Mouse (Mus musculus) liver, embryonic 15.5 days (tissue): ENCODE measurements around the gene C77080. TPM values are rescaled to one million over a fixed set of nuclear protein-coding genes. Genes with fewer than 3 reads are reported as not detected.

ENCODE experiments used
- ATAC-seq: fragments of 200-750 bp; cut with Nextera tagmentation; 2 replicates; pipeline ENCODE4 v1.8.0; 2017; ENCODE audit warnings: moderate number of reproducible peaks, mild to moderate bottlenecking, moderate library complexity; ENCODE audit not compliant: insufficient read depth
- H3K27ac ChIP-seq: fragments of 300-500 bp; sonication (generic); replicated peaks from 2 replicates; pipeline ENCODE4 v1.5.1; 2015; ENCODE audit warnings: mild to moderate bottlenecking, inconsistent platforms
- H3K27me3 ChIP-seq: fragments of 300-500 bp; sonication (generic); 2 replicates; pipeline ENCODE4 v1.6.1; 2015; ENCODE audit warnings: mild to moderate bottlenecking, inconsistent platforms
- H3K36me3 ChIP-seq: fragments of 300-500 bp; sonication (generic); replicated peaks from 2 replicates; pipeline ENCODE4 v1.6.1; 2015; ENCODE audit warnings: moderate library complexity, mild to moderate bottlenecking, inconsistent platforms
- H3K4me1 ChIP-seq: fragments of 300-500 bp; sonication (generic); replicated peaks from 2 replicates; pipeline ENCODE4 v1.6.1; 2015; ENCODE audit warnings: inconsistent platforms
- H3K4me2 ChIP-seq: fragments of 300-500 bp; sonication (generic); 2 replicates; pipeline ENCODE4 v1.6.1; 2015; ENCODE audit warnings: moderate library complexity, mild to moderate bottlenecking, inconsistent platforms
- H3K4me3 ChIP-seq: fragments of 300-500 bp; sonication (generic); replicated peaks from 2 replicates; pipeline ENCODE4 v1.5.1; 2015; ENCODE audit warnings: mild to moderate bottlenecking, inconsistent platforms
- H3K9ac ChIP-seq: fragments of 300-500 bp; sonication (generic); 2 replicates; pipeline ENCODE4 v1.6.1; 2015; ENCODE audit warnings: moderate library complexity, mild to moderate bottlenecking, inconsistent platforms
- H3K9me3 ChIP-seq: fragments of 300-500 bp; sonication (generic); replicated peaks from 2 replicates; pipeline ENCODE4 v1.6.1; 2016; ENCODE audit warnings: inconsistent platforms
- WGBS: fragments of 180-500 bp; shearing (Covaris S2); methylation state at CpG from one replicate; pipeline ENCODE4 v1.1.7; 2015; ENCODE audit warnings: mixed read lengths; ENCODE audit not compliant: insufficient replicate concordance; 5-methylcytosine and 5-hydroxymethylcytosine counted together
- polyA plus RNA-seq: library from polyadenylated mRNA; unstranded; fragments of >200 nt; fragmentation: Nextera tagmentation; extraction: Ambion mirVana; gene quantifications from 2 replicates; pipeline ENCODE4 v1.2.1, GENCODE M21; 2015

Gene C77080
- 1.1 and 1.6 TPM in 2 replicates for polyA plus RNA-seq

- H3K27me3 ChIP-seq = 0 out of 2 replicates have a peak, but pooled peaks cover 6% of the 10 kb centered on the region
- H3K9ac ChIP-seq = no peak within 1 kb of the TSS
- H3K4me2 ChIP-seq = no peak within 1 kb of the TSS
- no peak within 1 kb of the TSS for H3K27ac ChIP-seq
- no peak within 1 kb of the TSS for H3K4me3 ChIP-seq
- ATAC-seq = no peak
- H3K9me3 ChIP-seq = no peaks in the 10 kb centered on the region
- whole genome bisulfite sequencing = 50% methylated on average over 2 of the region's 4 CpGs
- peaks cover 38% of the 10 kb centered on the region for H3K4me1 ChIP-seq
- no peaks in the 10 kb centered on the region for H3K36me3 ChIP-seq
These were observed at the start of gene C77080 for GRCm38 (mm10) chr4:129261196-129261595. TSS of gene C77080 (minus strand) at chr4:129261404.

GRCm38 (mm10) chr4:129307936-129308335, 46.7 kb upstream of the C77080 start:
- Histone ChIP-seq H3K36me3 (peaks cover 86% of the 10 kb centered on the region), H3K4me2 (no peak overlapping the region), H3K9ac (no peak overlapping the region), H3K4me3 (no peak overlapping the region), H3K27me3 (no peaks in the 10 kb centered on the region), H3K4me1 (peaks cover 16% of the 10 kb centered on the region), H3K27ac (no peak overlapping the region), H3K9me3 (no peaks in the 10 kb centered on the region)
- 69% methylated on average over 1 of the region's 1 CpGs for WGBS
- no peak for ATAC-seq

- Histone ChIP-seq H3K4me1 (peaks cover 16% of the 10 kb centered on the region), H3K4me3 (no peak overlapping the region), H3K27ac (no peak overlapping the region; the same call in 1 of the 2 replicates), H3K9ac (no peak overlapping the region), H3K9me3 (no peaks in the 10 kb centered on the region), H3K4me2 (no peak overlapping the region), H3K36me3 (peaks cover 50% of the 10 kb centered on the region), H3K27me3 (no peaks in the 10 kb centered on the region)
- peak; percentile 73 for ATAC-seq
- 7% methylated on average over 1 of the region's 1 CpGs for WGBS
These were observed 43.1 kb upstream of the C77080 start for GRCm38 (mm10) chr4:129304306-129304705.

GRCm38 (mm10) chr4:129303816-129304215, 42.6 kb upstream of the C77080 start:
- H3K4me2 ChIP-seq = no peak overlapping the region
- H3K27me3 ChIP-seq = no peaks in the 10 kb centered on the region
- peaks cover 16% of the 10 kb centered on the region for H3K4me1 ChIP-seq
- WGBS = 79% methylated on average over 9 of the region's 9 CpGs
- H3K27ac ChIP-seq = no peak overlapping the region
- H3K9ac ChIP-seq = no peak overlapping the region
- no peak overlapping the region for H3K4me3 ChIP-seq
- peaks cover 45% of the 10 kb centered on the region for H3K36me3 ChIP-seq
- H3K9me3 ChIP-seq = no peaks in the 10 kb centered on the region
- no peak for ATAC-seq

- H3K27me3 ChIP-seq = no peaks in the 10 kb centered on the region
- H3K4me2 ChIP-seq = no peak overlapping the region
- peaks cover 16% of the 10 kb centered on the region for H3K4me1 ChIP-seq
- H3K36me3 ChIP-seq = peaks cover 41% of the 10 kb centered on the region
- WGBS = 83% methylated on average over 5 of the region's 5 CpGs
- H3K9ac ChIP-seq = no peak overlapping the region
- no peak overlapping the region for H3K4me3 ChIP-seq
- no peak for ATAC-seq
- H3K27ac ChIP-seq = no peak overlapping the region
- no peaks in the 10 kb centered on the region for H3K9me3 ChIP-seq
These were observed 42.2 kb upstream of the C77080 start for GRCm38 (mm10) chr4:129303401-129303800.

- no peak overlapping the region for H3K27ac ChIP-seq
- H3K4me1 ChIP-seq = peaks cover 19% of the 10 kb centered on the region
- no peak for ATAC-seq
- H3K36me3 ChIP-seq = 0 out of 2 replicates have a peak, but pooled peaks cover 6% of the 10 kb centered on the region
- no peak overlapping the region for H3K9ac ChIP-seq
- whole genome bisulfite sequencing = 68% methylated on average over 10 of the region's 10 CpGs
- no peak overlapping the region for H3K4me2 ChIP-seq
- no peaks in the 10 kb centered on the region for H3K9me3 ChIP-seq
- no peaks in the 10 kb centered on the region for H3K27me3 ChIP-seq
- H3K4me3 ChIP-seq = no peak overlapping the region
These were observed 37.9 kb upstream of the C77080 start for GRCm38 (mm10) chr4:129299121-129299520.

GRCm38 (mm10) chr4:129297724-129298123, 36.5 kb upstream of the C77080 start:
- Histone ChIP-seq H3K9me3 (no peaks in the 10 kb centered on the region), H3K27me3 (no peaks in the 10 kb centered on the region), H3K4me1 (peaks cover 15% of the 10 kb centered on the region), H3K4me2 (no peak overlapping the region), H3K36me3 (no peaks in the 10 kb centered on the region), H3K9ac (no peak overlapping the region), H3K4me3 (no peak overlapping the region), H3K27ac (no peak overlapping the region)
- ATAC-seq = no peak
- WGBS = 86% methylated on average over 4 of the region's 4 CpGs

GRCm38 (mm10) chr4:129296066-129296465, 34.9 kb upstream of the C77080 start:
- Histone ChIP-seq H3K9me3 (no peaks in the 10 kb centered on the region), H3K27me3 (no peaks in the 10 kb centered on the region), H3K27ac (no peak overlapping the region), H3K4me2 (no peak overlapping the region), H3K9ac (no peak overlapping the region), H3K4me3 (no peak overlapping the region), H3K36me3 (no peaks in the 10 kb centered on the region), H3K4me1 (peaks cover 18% of the 10 kb centered on the region)
- 55% methylated on average over 7 of the region's 7 CpGs for WGBS
- ATAC-seq = no peak

- Histone ChIP-seq H3K4me2 (no peak overlapping the region), H3K9me3 (no peaks in the 10 kb centered on the region), H3K4me1 (peaks cover 18% of the 10 kb centered on the region), H3K27ac (no peak overlapping the region), H3K4me3 (no peak overlapping the region), H3K27me3 (no peaks in the 10 kb centered on the region), H3K9ac (no peak overlapping the region), H3K36me3 (no peaks in the 10 kb centered on the region)
- ATAC-seq = peak; percentile 77
- 3% methylated on average over 2 of the region's 2 CpGs for WGBS
These were observed 34.0 kb upstream of the C77080 start for GRCm38 (mm10) chr4:129295188-129295587.

GRCm38 (mm10) chr4:129293702-129294101, 32.5 kb upstream of the C77080 start:
- WGBS = 59% methylated on average over 16 of the region's 16 CpGs
- no peak overlapping the region for H3K4me2 ChIP-seq
- no peak for ATAC-seq
- H3K9me3 ChIP-seq = no peaks in the 10 kb centered on the region
- no peaks in the 10 kb centered on the region for H3K36me3 ChIP-seq
- no peak overlapping the region for H3K27ac ChIP-seq
- peaks cover 9% of the 10 kb centered on the region for H3K27me3 ChIP-seq
- peaks cover 18% of the 10 kb centered on the region for H3K4me1 ChIP-seq
- no peak overlapping the region for H3K4me3 ChIP-seq
- no peak overlapping the region for H3K9ac ChIP-seq

GRCm38 (mm10) chr4:129292831-129293230, 31.6 kb upstream of the C77080 start:
- Histone ChIP-seq H3K4me1 (peaks cover 18% of the 10 kb centered on the region), H3K4me2 (no peak overlapping the region), H3K36me3 (no peaks in the 10 kb centered on the region), H3K9me3 (no peaks in the 10 kb centered on the region), H3K27ac (no peak overlapping the region), H3K4me3 (no peak overlapping the region), H3K27me3 (peaks cover 18% of the 10 kb centered on the region), H3K9ac (no peak overlapping the region)
- WGBS = 51% methylated on average over 7 of the region's 7 CpGs
- no peak for ATAC-seq

GRCm38 (mm10) chr4:129289671-129290070, 28.5 kb upstream of the C77080 start:
- no peak overlapping the region for H3K9ac ChIP-seq
- no peaks in the 10 kb centered on the region for H3K36me3 ChIP-seq
- H3K27me3 ChIP-seq = peaks cover 47% of the 10 kb centered on the region
- H3K27ac ChIP-seq = no peak overlapping the region
- no peak overlapping the region for H3K4me3 ChIP-seq
- WGBS = 77% methylated on average over 8 of the region's 8 CpGs
- H3K4me2 ChIP-seq = no peak overlapping the region
- H3K9me3 ChIP-seq = no peaks in the 10 kb centered on the region
- ATAC-seq = no peak
- H3K4me1 ChIP-seq = peaks cover 15% of the 10 kb centered on the region
